Mouse (Mus musculus): Measurements from ENCODE around the gene Slc4a11. TPM values are rescaled to one million over a fixed set of nuclear protein-coding genes. Genes with fewer than 3 reads are reported as not detected.
"Not testable (repeated sequence)": the region's sequence is repeated elsewhere in the genome, so short reads cannot be mapped to it uniquely, and the experiment has no call there.

Slc4a11 gene
- polyA plus RNA-seq, 1 experiment from 2014 or later: 0.57 TPM

- no peak overlapping the region for H3K4me2 ChIP-seq (ENCODE audit: low read depth, severe bottlenecking)
- ATAC-seq (ENCODE audit: insufficient number of reproducible peaks, low FRiP score, low TSS enrichment, low read depth) (no peak), DNase-seq (ENCODE audit: low spot score) (no peak)
- 91% methylated on average over 2 of the region's 2 CpGs for WGBS
- H3K36me3 ChIP-seq (ENCODE audit: control insufficient read depth, insufficient read depth, low read length): peaks cover 17% of the 10 kb centered on the region; the same call in 1 of the 2 replicates
- H3K4me3 ChIP-seq (ENCODE audit: low read depth, low read length): no peak overlapping the region
- no peak overlapping the region for H3K27ac ChIP-seq (replicated peaks; ENCODE audit: low read depth, low read length)
- no peaks in the 10 kb centered on the region for H3K9me3 ChIP-seq (ENCODE audit: control insufficient read depth, low read length)
- no peaks in the 10 kb centered on the region for H3K27me3 ChIP-seq (ENCODE audit: control insufficient read depth, insufficient read depth, low read length)
- no peak overlapping the region for H3K9ac ChIP-seq (ENCODE audit: low read length)
- H3K4me1 ChIP-seq (ENCODE audit: control insufficient read depth, insufficient read depth, low read length): no peaks in the 10 kb centered on the region
Observed at GRCm38 (mm10) chr2:130653303-130653702, 44.0 kb downstream of the Slc4a11 start.

- H3K9ac ChIP-seq (ENCODE audit: low read length); H3K9me3 ChIP-seq (ENCODE audit: control insufficient read depth, low read length); H3K4me2 ChIP-seq (ENCODE audit: low read depth, severe bottlenecking); H3K4me3 ChIP-seq (ENCODE audit: low read depth, low read length); H3K27me3 ChIP-seq (ENCODE audit: control insufficient read depth, insufficient read depth, low read length); DNase-seq (ENCODE audit: low spot score); H3K27ac ChIP-seq (replicated peaks; ENCODE audit: low read depth, low read length); H3K4me1 ChIP-seq (ENCODE audit: control insufficient read depth, insufficient read depth, low read length); ATAC-seq (ENCODE audit: insufficient number of reproducible peaks, low FRiP score, low TSS enrichment, low read depth); H3K36me3 ChIP-seq (ENCODE audit: control insufficient read depth, insufficient read depth, low read length): not testable (repeated sequence)
- 77% methylated on average over 6 of the region's 6 CpGs for WGBS
Observed at GRCm38 (mm10) chr2:130649028-130649427, 48.3 kb downstream of the Slc4a11 start.

DNA sequence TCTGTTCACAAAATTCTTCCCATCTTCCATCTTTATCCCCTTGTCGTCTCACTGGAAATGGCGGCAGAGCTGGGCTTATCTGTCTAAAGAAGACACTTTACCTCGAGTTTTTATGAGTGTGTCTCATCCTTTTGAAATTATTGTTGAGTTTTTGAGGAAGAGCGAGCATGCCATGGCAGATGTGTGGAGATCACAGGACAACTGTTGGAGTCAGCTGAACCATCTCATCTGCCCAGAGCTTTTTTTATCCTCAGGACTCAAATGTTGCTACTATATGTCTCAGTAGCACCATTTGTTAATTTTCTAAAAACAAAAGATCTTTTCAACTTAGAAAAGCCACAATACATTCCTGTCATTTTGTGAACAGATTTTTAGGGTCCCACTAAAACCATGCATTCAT, 52.1 kb downstream of the Slc4a11 start:
- no peak overlapping the region for H3K4me3 ChIP-seq (ENCODE audit: low read depth, low read length)
- 0 out of 2 replicates have a peak, but pooled peaks cover 5% of the 10 kb centered on the region for H3K4me1 ChIP-seq (ENCODE audit: control insufficient read depth, insufficient read depth, low read length)
- no peak overlapping the region for H3K4me2 ChIP-seq (ENCODE audit: low read depth, severe bottlenecking)
- ATAC-seq (ENCODE audit: insufficient number of reproducible peaks, low FRiP score, low TSS enrichment, low read depth): no peak
- no peak overlapping the region for H3K9ac ChIP-seq (ENCODE audit: low read length)
- 78% methylated on average over 4 of the region's 4 CpGs for WGBS
- no peak for DNase-seq (ENCODE audit: low spot score)
- no peak overlapping the region for H3K27ac ChIP-seq (replicated peaks; ENCODE audit: low read depth, low read length)
- no peaks in the 10 kb centered on the region for H3K36me3 ChIP-seq (ENCODE audit: control insufficient read depth, insufficient read depth, low read length)
- H3K27me3 ChIP-seq (ENCODE audit: control insufficient read depth, insufficient read depth, low read length): no peaks in the 10 kb centered on the region
- H3K9me3 ChIP-seq (ENCODE audit: control insufficient read depth, low read length): no peaks in the 10 kb centered on the region

DNA sequence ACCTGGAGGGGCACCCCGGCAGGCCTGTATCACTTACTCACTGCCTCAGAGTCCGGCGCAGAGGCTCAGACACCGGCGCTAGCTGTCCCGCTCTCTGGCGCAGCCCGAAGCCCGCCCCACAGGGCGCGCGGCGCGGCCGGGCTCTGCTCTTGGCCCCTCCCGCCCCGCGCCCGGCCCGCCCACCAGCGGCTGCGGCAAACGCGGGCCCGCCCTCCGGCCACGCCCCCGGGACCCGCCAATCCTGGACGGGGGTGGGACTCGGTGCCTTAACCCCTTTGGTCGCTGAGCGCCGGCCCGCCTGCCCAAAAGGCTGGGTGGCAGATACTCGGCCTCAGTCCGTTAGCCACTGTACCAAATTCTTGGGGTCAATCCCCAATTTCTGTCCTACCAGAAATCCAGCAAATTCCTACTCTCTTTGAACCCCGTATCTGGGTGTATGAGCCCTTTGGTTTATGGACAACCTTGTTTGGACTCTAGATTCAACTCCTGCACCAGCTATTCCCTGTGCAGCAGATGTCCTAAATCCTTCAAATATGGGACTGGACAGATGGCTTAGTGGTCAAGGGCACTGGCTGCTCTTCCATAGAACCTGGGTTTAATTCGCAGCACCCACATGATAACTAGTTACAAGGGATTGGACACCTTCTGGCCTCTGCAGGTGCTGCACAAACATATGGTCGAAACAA, 54.5 kb downstream of the Slc4a11 start, which contains the start of gene Lzts3:
Gene Lzts3 (minus strand): TSS at position 120 of the 686 bp plus-strand sequence.
- H3K4me3 ChIP-seq (ENCODE audit: low read depth, low read length): peak within 1 kb of the TSS; percentile 49
- no peaks in the 10 kb centered on the region for H3K9me3 ChIP-seq (ENCODE audit: control insufficient read depth, low read length)
- 4% methylated on average over 36 of the region's 40 CpGs for WGBS
- H3K36me3 ChIP-seq (ENCODE audit: control insufficient read depth, insufficient read depth, low read length): no peaks in the 10 kb centered on the region
- H3K9ac ChIP-seq (ENCODE audit: low read length): peak within 1 kb of the TSS; percentile 65
- DNase-seq (ENCODE audit: low spot score) (peak; percentile 94), ATAC-seq (ENCODE audit: insufficient number of reproducible peaks, low FRiP score, low TSS enrichment, low read depth) (peak; percentile 93)
- H3K4me1 ChIP-seq (ENCODE audit: control insufficient read depth, insufficient read depth, low read length): 0 out of 2 replicates have a peak, but pooled peaks cover 7% of the 10 kb centered on the region
- peak within 1 kb of the TSS; percentile 89 for H3K4me2 ChIP-seq (ENCODE audit: low read depth, severe bottlenecking)
- H3K27ac ChIP-seq (replicated peaks; ENCODE audit: low read depth, low read length): no peak within 1 kb of the TSS
- H3K27me3 ChIP-seq (ENCODE audit: control insufficient read depth, insufficient read depth, low read length): peaks cover 10% of the 10 kb centered on the region

- Histone ChIP-seq H3K9ac (ENCODE audit: low read length) (peak overlapping the region; percentile 65), H3K27ac (replicated peaks; ENCODE audit: low read depth, low read length) (no peak overlapping the region), H3K9me3 (ENCODE audit: control insufficient read depth, low read length) (no peaks in the 10 kb centered on the region), H3K36me3 (ENCODE audit: control insufficient read depth, insufficient read depth, low read length) (no peaks in the 10 kb centered on the region), H3K4me3 (ENCODE audit: low read depth, low read length) (peak overlapping the region; percentile 49), H3K4me1 (ENCODE audit: control insufficient read depth, insufficient read depth, low read length) (0 out of 2 replicates have a peak, but pooled peaks cover 7% of the 10 kb centered on the region), H3K4me2 (ENCODE audit: low read depth, severe bottlenecking) (peak overlapping the region; percentile 89), H3K27me3 (ENCODE audit: control insufficient read depth, insufficient read depth, low read length) (peaks cover 14% of the 10 kb centered on the region)
- 3% methylated on average over 12 of the region's 27 CpGs for WGBS
- ATAC-seq (ENCODE audit: insufficient number of reproducible peaks, low FRiP score, low TSS enrichment, low read depth): peak; percentile 44; the same call in 1 of the 2 replicates
- no peak for DNase-seq (ENCODE audit: low spot score)
Observed at GRCm38 (mm10) chr2:130642197-130642660, 55.1 kb downstream of the Slc4a11 start.

GRCm38 (mm10) chr2:130641351-130642025, 55.8 kb downstream of the Slc4a11 start:
- H3K4me1 ChIP-seq (ENCODE audit: control insufficient read depth, insufficient read depth, low read length): 0 out of 2 replicates have a peak, but pooled peaks cover 7% of the 10 kb centered on the region
- peaks cover 22% of the 10 kb centered on the region for H3K27me3 ChIP-seq (ENCODE audit: control insufficient read depth, insufficient read depth, low read length)
- ATAC-seq (ENCODE audit: insufficient number of reproducible peaks, low FRiP score, low TSS enrichment, low read depth) (no peak), DNase-seq (ENCODE audit: low spot score) (no peak)
- no peaks in the 10 kb centered on the region for H3K36me3 ChIP-seq (ENCODE audit: control insufficient read depth, insufficient read depth, low read length)
- H3K9me3 ChIP-seq (ENCODE audit: control insufficient read depth, low read length): no peaks in the 10 kb centered on the region
- no peak overlapping the region for H3K4me3 ChIP-seq (ENCODE audit: low read depth, low read length)
- H3K4me2 ChIP-seq (ENCODE audit: low read depth, severe bottlenecking): peak overlapping the region; percentile 89; the same call in 1 of the 2 replicates
- 47% methylated on average over 6 of the region's 6 CpGs for WGBS
- H3K9ac ChIP-seq (ENCODE audit: low read length): no peak overlapping the region; the same call in 1 of the 2 replicates
- H3K27ac ChIP-seq (replicated peaks; ENCODE audit: low read depth, low read length): no peak overlapping the region

GRCm38 (mm10) chr2:130639276-130639675, 58.0 kb downstream of the Slc4a11 start:
- Histone ChIP-seq H3K27me3 (ENCODE audit: control insufficient read depth, insufficient read depth, low read length) (peaks cover 43% of the 10 kb centered on the region), H3K4me1 (ENCODE audit: control insufficient read depth, insufficient read depth, low read length) (peaks cover 23% of the 10 kb centered on the region), H3K9ac (ENCODE audit: low read length) (no peak overlapping the region), H3K9me3 (ENCODE audit: control insufficient read depth, low read length) (no peaks in the 10 kb centered on the region), H3K27ac (replicated peaks; ENCODE audit: low read depth, low read length) (no peak overlapping the region), H3K4me2 (ENCODE audit: low read depth, severe bottlenecking) (no peak overlapping the region), H3K36me3 (ENCODE audit: control insufficient read depth, insufficient read depth, low read length) (no peaks in the 10 kb centered on the region), H3K4me3 (ENCODE audit: low read depth, low read length) (no peak overlapping the region)
- DNase-seq (ENCODE audit: low spot score) (no peak), ATAC-seq (ENCODE audit: insufficient number of reproducible peaks, low FRiP score, low TSS enrichment, low read depth) (no peak)
- 78% methylated on average over 6 of the region's 6 CpGs for WGBS

GRCm38 (mm10) chr2:130638101-130638611, 59.2 kb downstream of the Slc4a11 start:
- no peak for DNase-seq (ENCODE audit: low spot score)
- Histone ChIP-seq H3K4me3 (ENCODE audit: low read depth, low read length) (no peak overlapping the region), H3K27ac (replicated peaks; ENCODE audit: low read depth, low read length) (no peak overlapping the region), H3K27me3 (ENCODE audit: control insufficient read depth, insufficient read depth, low read length) (peaks cover 46% of the 10 kb centered on the region), H3K9me3 (ENCODE audit: control insufficient read depth, low read length) (no peaks in the 10 kb centered on the region), H3K36me3 (ENCODE audit: control insufficient read depth, insufficient read depth, low read length) (no peaks in the 10 kb centered on the region), H3K4me2 (ENCODE audit: low read depth, severe bottlenecking) (no peak overlapping the region), H3K4me1 (ENCODE audit: control insufficient read depth, insufficient read depth, low read length) (peaks cover 29% of the 10 kb centered on the region), H3K9ac (ENCODE audit: low read length) (no peak overlapping the region)
- WGBS: 22% methylated on average over 16 of the region's 16 CpGs
- ATAC-seq (ENCODE audit: insufficient number of reproducible peaks, low FRiP score, low TSS enrichment, low read depth): no peak
